Mouse (Mus musculus) MEL (cell line): ENCODE measurements around the gene Cfap77. TPM values are rescaled to one million over a fixed set of nuclear protein-coding genes. Genes with fewer than 3 reads are reported as not detected.

Source experiments
- DNase-seq: peaks from one replicate; pipeline ENCODE4 v3.0.0; 2011; ENCODE audit warnings: low read depth, low spot score
- H3K27ac ChIP-seq: 2 replicates; pipeline ENCODE4 v1.5.1; 2012; ENCODE audit warnings: low read depth, mild to moderate bottlenecking, control low read depth, low read length, moderate library complexity; ENCODE audit not compliant: control insufficient read depth
- H3K27me3 ChIP-seq, 2 experiments: fragments of 150-350 bp in 1 of 2; sonication (generic) in 1 of 2; 2 replicates each; pipeline ENCODE4 v1.6.1; 2012; ENCODE audit warnings: low read length in 2 of 2, mild to moderate bottlenecking in 2 of 2, improper control_type of control experiment in 1 of 2, moderate library complexity in 1 of 2; ENCODE audit not compliant: insufficient read depth in 2 of 2, control insufficient read depth in 1 of 2
- H3K36me3 ChIP-seq, 2 experiments: 2 replicates each; pipeline ENCODE4 v1.6.1; 2012 to 2014; ENCODE audit warnings: low read length in 2 of 2, improper control_type of control experiment in 1 of 2, inconsistent platforms in 1 of 2, mild to moderate bottlenecking in 1 of 2; ENCODE audit not compliant: insufficient read depth in 2 of 2, control insufficient read depth in 1 of 2
- H3K4me1 ChIP-seq, 2 experiments: fragments of 150-350 bp in 1 of 2; sonication (generic) in 1 of 2; 2 replicates each; pipeline ENCODE4 v1.6.1; 2012; ENCODE audit warnings: low read length in 2 of 2, improper control_type of control experiment in 1 of 2, mild to moderate bottlenecking in 1 of 2; ENCODE audit not compliant: insufficient read depth in 2 of 2, control insufficient read depth in 1 of 2
- H3K4me3 ChIP-seq, 2 experiments: fragments of 150-350 bp in 1 of 2; sonication (generic) in 1 of 2; 2 replicates each; pipeline ENCODE4 v1.5.1; 2012; ENCODE audit warnings: low read depth in 2 of 2, low read length in 2 of 2, mild to moderate bottlenecking in 2 of 2, moderate library complexity in 2 of 2, control low read depth in 1 of 2, improper control_type of control experiment in 1 of 2; ENCODE audit not compliant: control insufficient read depth in 1 of 2, insufficient read depth in 1 of 2
- H3K79me2 ChIP-seq: 2 replicates; pipeline ENCODE4 v1.6.1; 2012; ENCODE audit warnings: mild to moderate bottlenecking, low read length, moderate library complexity; ENCODE audit not compliant: control insufficient read depth, poor library complexity, insufficient read depth
- H3K9ac ChIP-seq: 2 replicates; pipeline ENCODE4 v1.6.1; 2012; ENCODE audit warnings: low read depth, mild to moderate bottlenecking, control low read depth, low read length, moderate library complexity; ENCODE audit not compliant: control insufficient read depth, poor library complexity, severe bottlenecking
- H3K9me3 ChIP-seq: fragments of 150-350 bp; sonication (generic); replicated peaks from 2 replicates; pipeline ENCODE4 v1.6.1; 2012; ENCODE audit warnings: mild to moderate bottlenecking, low read length, improper control_type of control experiment, moderate library complexity; ENCODE audit not compliant: insufficient read depth
- BHLHE40 ChIP-seq: IDR thresholded peaks from 2 replicates; pipeline ENCODE4 v1.6.1; 2012; ENCODE audit warnings: low read depth, mild to moderate bottlenecking, inconsistent platforms, low read length, improper control_type of control experiment, borderline replicate concordance
- CHD2 ChIP-seq: IDR thresholded peaks from 2 replicates; pipeline ENCODE4 v1.6.1; 2011; ENCODE audit warnings: low read length, improper control_type of control experiment
- CTCF ChIP-seq, 3 experiments: IDR thresholded peaks in 2 of 3; conservative IDR thresholded peaks in 1 of 3; 2 replicates each; pipeline ENCODE4 v1.5.1; 2011 to 2012; ENCODE audit warnings: low read length in 3 of 3, low read depth in 2 of 3, mild to moderate bottlenecking in 2 of 3, improper control_type of control experiment in 1 of 3, inconsistent platforms in 1 of 3, mixed read lengths in 1 of 3, moderate library complexity in 1 of 3; ENCODE audit not compliant: control insufficient read depth in 1 of 3, insufficient read depth in 1 of 3, poor library complexity in 1 of 3, severe bottlenecking in 1 of 3
- ELF1 ChIP-seq: IDR thresholded peaks from 2 replicates; pipeline ENCODE4 v1.6.1; 2014; ENCODE audit warnings: low read depth, mild to moderate bottlenecking, inconsistent platforms, low read length, improper control_type of control experiment, moderate library complexity
- EP300 ChIP-seq, 2 experiments: IDR thresholded peaks; 2 replicates each; pipeline ENCODE4 v1.6.1; 2011; ENCODE audit warnings: improper control_type of control experiment in 2 of 2, low read length in 2 of 2, low read depth in 1 of 2, mild to moderate bottlenecking in 1 of 2
- GABPA ChIP-seq: IDR thresholded peaks from 2 replicates; pipeline ENCODE4 v1.6.1; 2012; ENCODE audit warnings: low read depth, mild to moderate bottlenecking, inconsistent platforms, low read length, improper control_type of control experiment, moderate library complexity
- HCFC1 ChIP-seq: IDR thresholded peaks from 2 replicates; pipeline ENCODE4 v1.6.1; 2012; ENCODE audit warnings: low read depth, mild to moderate bottlenecking, inconsistent platforms, low read length, improper control_type of control experiment, moderate library complexity
- JUND ChIP-seq: IDR thresholded peaks from 2 replicates; pipeline ENCODE4 v1.6.1; 2011; ENCODE audit warnings: low read depth, mild to moderate bottlenecking, improper control_type of control experiment, low read length
- KAT2A ChIP-seq: conservative IDR thresholded peaks from 2 replicates; pipeline ENCODE4 v1.6.1; 2012; ENCODE audit warnings: low read depth, low read length, improper control_type of control experiment, inconsistent platforms
- MAZ ChIP-seq: IDR thresholded peaks from 2 replicates; pipeline ENCODE4 v1.6.1; 2012; ENCODE audit warnings: low read depth, mild to moderate bottlenecking, inconsistent platforms, low read length, improper control_type of control experiment
- NELFE ChIP-seq: IDR thresholded peaks from 2 replicates; pipeline ENCODE4 v1.6.1; 2011; ENCODE audit warnings: low read depth, low read length, improper control_type of control experiment
- NRF1 ChIP-seq: IDR thresholded peaks from 2 replicates; pipeline ENCODE4 v1.6.1; 2014; ENCODE audit warnings: low read depth, mild to moderate bottlenecking, inconsistent platforms, low read length, improper control_type of control experiment, moderate library complexity; ENCODE audit not compliant: poor library complexity, insufficient read depth, severe bottlenecking
- POLR2A ChIP-seq, 2 experiments: IDR thresholded peaks; 2 replicates each; pipeline ENCODE4 v1.6.1; 2011 to 2012; ENCODE audit warnings: low read length in 2 of 2, mild to moderate bottlenecking in 2 of 2, control low read depth in 1 of 2, improper control_type of control experiment in 1 of 2, low read depth in 1 of 2, moderate library complexity in 1 of 2; ENCODE audit not compliant: control insufficient read depth in 1 of 2, insufficient read depth in 1 of 2, poor library complexity in 1 of 2
- POLR2AphosphoS5 ChIP-seq: IDR thresholded peaks from 2 replicates; pipeline ENCODE4 v1.6.1; 2012; ENCODE audit warnings: low read depth, borderline replicate concordance, mild to moderate bottlenecking, inconsistent platforms, low read length, moderate library complexity, mixed read lengths
- RAD21 ChIP-seq: IDR thresholded peaks from 2 replicates; pipeline ENCODE4 v1.6.1; 2011; ENCODE audit warnings: mild to moderate bottlenecking, low read depth, low read length, improper control_type of control experiment
- RCOR1 ChIP-seq: IDR thresholded peaks from 2 replicates; pipeline ENCODE4 v1.6.1; 2012; ENCODE audit warnings: low read depth, mild to moderate bottlenecking, inconsistent platforms, low read length, improper control_type of control experiment
- SIN3A ChIP-seq: IDR thresholded peaks from 2 replicates; pipeline ENCODE4 v1.6.1; 2012; ENCODE audit warnings: low read length, improper control_type of control experiment, inconsistent platforms
- SMC3 ChIP-seq: IDR thresholded peaks from 2 replicates; pipeline ENCODE4 v1.6.1; 2011; ENCODE audit warnings: low read depth, low read length, improper control_type of control experiment
- TAL1 ChIP-seq: IDR thresholded peaks from 2 replicates; pipeline ENCODE4 v1.6.1; 2012; ENCODE audit warnings: mild to moderate bottlenecking, inconsistent platforms, low read length, moderate library complexity, mixed read lengths
- TBP ChIP-seq: IDR thresholded peaks from 2 replicates; pipeline ENCODE4 v1.8.0; 2011; ENCODE audit warnings: low read depth, low read length, improper control_type of control experiment
- USF2 ChIP-seq, 2 experiments: IDR thresholded peaks; 2 replicates each; pipeline ENCODE4 v1.6.1; 2011 to 2012; ENCODE audit warnings: improper control_type of control experiment in 2 of 2, low read length in 2 of 2, borderline replicate concordance in 1 of 2, inconsistent platforms in 1 of 2, low read depth in 1 of 2, mild to moderate bottlenecking in 1 of 2; ENCODE audit not compliant: insufficient read depth in 1 of 2
- ZC3H11A ChIP-seq: IDR thresholded peaks from 2 replicates; pipeline ENCODE4 v1.6.1; 2012; ENCODE audit warnings: low read depth, mild to moderate bottlenecking, inconsistent platforms, low read length, improper control_type of control experiment
- ZMIZ1 ChIP-seq: IDR thresholded peaks from 2 replicates; pipeline ENCODE4 v1.6.1; 2012; ENCODE audit warnings: low read depth, mild to moderate bottlenecking, inconsistent platforms, low read length, improper control_type of control experiment, moderate library complexity
- ZNF384 ChIP-seq: IDR thresholded peaks from 2 replicates; pipeline ENCODE4 v1.6.1; 2012; ENCODE audit warnings: low read depth, mild to moderate bottlenecking, inconsistent platforms, low read length, improper control_type of control experiment
- polyA plus RNA-seq, 2 experiments: library from polyadenylated mRNA; stranded (reverse) in 1 of 2; unstranded in 1 of 2; fragments of >175 nt in 1 of 2; fragments of >200 nt in 1 of 2; gene quantifications; 2 replicates each; pipeline versions ENCODE4 v1.2.1 to v1.2.4; 2012; ENCODE audit warnings: low replicate concordance in 2 of 2, low read depth in 1 of 2; ENCODE audit not compliant: insufficient read length in 2 of 2, insufficient read depth in 1 of 2, missing spikeins in 1 of 2
- total RNA-seq: library from RNA; depleted of rRNA; stranded (reverse); fragments of 300-350 nt; gene quantifications from 2 replicates; pipeline ENCODE4 v1.2.3, GENCODE M21; 2012

Gene Cfap77
- total and polyA plus RNA-seq, 3 experiments, result 1.1 to 2.4 TPM; not detected in 1

DNA sequence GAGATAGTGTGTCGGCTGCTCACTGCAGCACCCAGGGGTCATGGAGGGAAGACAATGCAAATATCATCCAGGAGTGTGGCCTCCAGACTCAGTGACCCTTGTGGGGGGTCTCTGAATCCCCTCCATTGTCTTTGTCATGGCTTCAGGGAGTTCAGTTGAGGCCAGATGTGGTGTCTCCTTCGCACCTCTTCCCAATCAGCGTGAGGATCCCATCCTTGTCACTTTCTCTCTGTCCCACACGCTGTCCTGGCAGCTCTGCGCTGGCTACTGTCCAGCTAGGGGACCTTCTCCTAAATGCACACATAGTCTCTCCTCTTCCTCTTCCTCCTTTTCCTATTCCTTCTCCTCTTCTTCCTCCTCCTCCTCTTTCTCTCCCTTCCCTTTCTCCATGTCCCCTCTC lies 79.3 kb downstream of the Cfap77 start:
- Histone ChIP-seq H3K9me3 (no peaks in the 10 kb centered on the region), H3K79me2 (no peaks in the 10 kb centered on the region), H3K4me1 (no peaks in the 10 kb centered on the region), H3K9ac (no peak overlapping the region), H3K36me3 (no peaks in the 10 kb centered on the region), H3K4me3 (no peak overlapping the region), H3K27me3 (peaks cover 10 to 13% of the 10 kb centered on the region in 2 experiments), H3K27ac (no peak overlapping the region)
- TF ChIP-seq ZC3H11A (no peak), TBP (no peak), KAT2A (no peak), HCFC1 (no peak), USF2 (IDR thresholded peaks at IDR 0.05; ENCODE audit: borderline replicate concordance in 1 of 2, insufficient read depth in 1 of 2, low read depth in 1 of 2, low read length in 2 of 2) (no peak), NELFE (no peak), BHLHE40 (no peak), POLR2A (IDR thresholded peaks at IDR 0.05; ENCODE audit: control insufficient read depth in 1 of 2, insufficient read depth in 1 of 2, low read depth in 1 of 2, low read length in 2 of 2, poor library complexity in 1 of 2) (no peak), RAD21 (no peak), ZNF384 (no peak), CTCF (IDR thresholded peaks at IDR 0.05 in 2 of 3, conservative IDR thresholded peaks at IDR 0.05 in 1 of 3; ENCODE audit: control insufficient read depth in 1 of 3, insufficient read depth in 1 of 3, low read depth in 2 of 3, low read length in 3 of 3, poor library complexity in 1 of 3, severe bottlenecking in 1 of 3) (no peak), CHD2 (no peak)
- DNase-seq, result no peak

DNA sequence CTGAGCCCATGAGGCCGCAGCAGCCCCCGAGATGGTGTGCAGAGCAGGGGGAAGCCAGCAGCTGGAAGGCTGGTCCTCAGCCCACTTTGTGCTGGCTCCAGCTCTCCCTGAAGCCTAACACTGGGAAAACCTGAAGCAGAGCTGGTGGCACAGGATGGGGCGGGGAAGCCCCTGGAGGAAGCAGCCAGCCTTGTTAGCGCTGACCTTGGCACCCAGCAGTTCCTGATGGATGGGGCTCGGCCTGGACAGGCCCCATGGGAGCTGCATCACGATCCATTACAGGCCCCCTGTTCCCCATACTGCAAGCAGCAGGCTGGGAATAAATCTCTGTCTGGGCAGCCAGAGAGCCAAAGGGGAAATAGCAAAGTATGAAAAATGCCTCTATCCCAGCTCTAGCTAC lies 80.3 kb downstream of the Cfap77 start:
- Histone ChIP-seq H3K4me3 (no peak overlapping the region), H3K4me1 (no peaks in the 10 kb centered on the region), H3K27ac (no peak overlapping the region), H3K79me2 (no peaks in the 10 kb centered on the region), H3K9ac (no peak overlapping the region), H3K9me3 (no peaks in the 10 kb centered on the region), H3K27me3 (peaks cover 10 to 18% of the 10 kb centered on the region in 2 experiments), H3K36me3 (no peaks in the 10 kb centered on the region)
- TF ChIP-seq TAL1 (no peak), ZC3H11A (no peak), RCOR1 (no peak), ELF1 (no peak), SIN3A (no peak), EP300 (IDR thresholded peaks at IDR 0.05; ENCODE audit: low read depth in 1 of 2, low read length in 2 of 2) (no peak), RAD21 (no peak), MAZ (no peak), SMC3 (no peak), GABPA (no peak), USF2 (IDR thresholded peaks at IDR 0.05; ENCODE audit: borderline replicate concordance in 1 of 2, insufficient read depth in 1 of 2, low read depth in 1 of 2, low read length in 2 of 2) (no peak), TBP (no peak), POLR2AphosphoS5 (no peak), JUND (no peak), ZMIZ1 (no peak), NRF1 (no peak)
- no peak for DNase-seq
